Mouse (Mus musculus): ENCODE data around the gene Catsperg1.
"Not testable (repeated sequence)": the region's sequence is repeated elsewhere in the genome, so short reads cannot be mapped to it uniquely, and the experiment has no call there.

The Catsperg1 gene

DNA sequence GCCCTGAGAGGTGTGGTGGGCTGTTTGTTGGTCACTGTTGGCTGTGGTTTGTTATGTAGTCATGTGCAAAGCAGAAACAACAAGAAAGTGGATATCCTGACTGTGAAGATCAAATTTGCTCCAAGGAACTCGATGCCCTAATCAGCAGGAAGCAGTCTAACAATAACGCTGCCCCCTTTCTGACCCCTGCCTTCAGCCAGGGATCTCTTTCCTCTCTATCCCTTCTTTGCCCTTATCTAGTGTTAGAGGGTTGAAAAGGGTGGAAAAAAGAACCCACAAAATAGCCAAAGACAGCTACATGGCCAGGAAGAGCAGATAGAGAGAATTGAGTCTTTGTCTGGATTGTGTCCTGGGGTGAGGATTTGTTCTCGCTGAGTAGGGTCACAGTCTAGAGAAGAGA lies 16.7 kb upstream of the Catsperg1 start:
- no peak for DNase-seq (ENCODE audit: low read depth, low spot score)

DNA sequence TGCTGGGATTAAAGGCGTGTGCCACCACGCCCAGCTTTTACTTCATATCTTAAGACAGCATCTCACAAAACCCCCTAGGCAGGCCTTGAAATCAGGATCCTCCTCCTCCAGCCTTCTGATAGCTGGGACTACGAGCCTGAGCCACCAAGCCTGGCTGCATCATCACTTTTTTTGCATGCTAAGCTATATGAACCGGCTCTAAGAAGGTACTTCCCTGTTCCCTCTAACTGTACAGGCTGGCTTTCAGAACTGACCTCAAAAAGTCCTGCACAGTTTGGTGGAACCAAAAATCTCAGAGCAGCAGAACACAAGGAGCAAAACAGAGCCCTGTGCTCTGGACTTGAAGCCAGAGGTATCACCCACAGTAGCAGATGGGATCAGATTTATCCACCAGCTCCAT lies 14.4 kb upstream of the Catsperg1 start:
- DNase-seq (ENCODE audit: low read depth, low spot score): no peak

DNA sequence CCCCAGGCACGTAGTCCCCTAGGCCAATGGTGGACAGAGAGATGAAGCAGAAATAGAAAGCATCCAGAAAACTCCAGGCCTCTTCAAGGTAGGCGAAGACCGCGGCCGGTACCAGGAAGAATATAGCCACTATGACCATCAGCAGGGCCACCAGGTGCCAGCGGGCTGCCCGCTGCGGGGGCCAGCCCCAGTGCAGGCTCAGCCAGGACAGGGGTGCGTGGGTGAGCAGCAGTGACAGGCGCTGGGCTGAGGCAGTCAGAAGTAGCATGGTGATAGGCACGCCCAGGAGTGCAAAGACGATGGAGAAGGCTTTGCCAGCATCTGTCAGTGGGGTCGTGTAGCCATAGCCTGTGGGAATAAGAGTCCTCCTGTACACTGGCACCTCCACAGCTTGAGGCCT lies 11.7 kb upstream of the Catsperg1 start:
- DNase-seq (ENCODE audit: low read depth, low spot score): no peak

- peak; percentile 57 for DNase-seq (ENCODE audit: low read depth, low spot score)
These were observed 11.0 kb upstream of the Catsperg1 start for GRCm38 (mm10) chr7:29224756-29225394.

DNA sequence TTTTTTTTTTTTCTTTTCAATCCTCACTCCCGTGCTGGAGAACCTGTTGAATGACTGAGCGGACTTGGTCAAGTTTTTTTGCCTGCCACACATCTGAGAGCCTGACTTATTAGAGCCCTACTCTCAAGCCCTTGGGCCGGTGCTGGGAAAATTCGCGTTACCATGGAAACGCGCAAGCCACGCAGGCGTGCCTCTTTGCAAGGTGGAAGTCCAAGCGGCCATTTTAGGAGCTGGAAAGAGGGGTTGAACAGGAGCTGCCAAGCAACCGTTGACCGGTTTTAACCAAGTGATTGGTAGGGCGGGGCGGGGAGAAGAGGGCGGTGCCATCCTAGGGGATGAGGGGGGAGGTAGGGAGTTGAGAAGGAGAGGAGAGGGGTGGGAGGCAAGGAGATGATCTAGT lies 1.0 kb upstream of the Catsperg1 start:
- DNase-seq (ENCODE audit: low read depth, low spot score): no peak

DNA sequence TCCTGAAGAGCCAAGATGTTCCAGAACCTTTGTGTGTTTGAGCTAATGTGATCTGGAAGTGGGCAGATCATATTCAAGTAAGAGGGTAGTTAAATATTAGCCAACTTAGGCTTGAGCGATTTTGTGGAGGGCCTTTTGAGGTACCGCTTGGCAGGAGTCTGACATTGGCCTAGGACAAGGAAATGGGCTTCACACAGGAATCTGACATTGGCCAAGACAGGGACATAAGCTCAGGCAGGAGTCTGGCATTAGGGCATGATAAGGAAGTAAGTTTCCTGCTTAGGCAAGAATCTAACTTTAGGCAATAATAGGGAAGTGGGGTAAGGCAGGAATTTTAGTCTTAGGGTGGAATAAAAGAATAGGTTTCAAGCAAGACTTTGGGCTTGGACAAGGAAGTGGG lies 401 bp upstream of the Catsperg1 start:
- no peak for DNase-seq (ENCODE audit: low read depth, low spot score)

DNA sequence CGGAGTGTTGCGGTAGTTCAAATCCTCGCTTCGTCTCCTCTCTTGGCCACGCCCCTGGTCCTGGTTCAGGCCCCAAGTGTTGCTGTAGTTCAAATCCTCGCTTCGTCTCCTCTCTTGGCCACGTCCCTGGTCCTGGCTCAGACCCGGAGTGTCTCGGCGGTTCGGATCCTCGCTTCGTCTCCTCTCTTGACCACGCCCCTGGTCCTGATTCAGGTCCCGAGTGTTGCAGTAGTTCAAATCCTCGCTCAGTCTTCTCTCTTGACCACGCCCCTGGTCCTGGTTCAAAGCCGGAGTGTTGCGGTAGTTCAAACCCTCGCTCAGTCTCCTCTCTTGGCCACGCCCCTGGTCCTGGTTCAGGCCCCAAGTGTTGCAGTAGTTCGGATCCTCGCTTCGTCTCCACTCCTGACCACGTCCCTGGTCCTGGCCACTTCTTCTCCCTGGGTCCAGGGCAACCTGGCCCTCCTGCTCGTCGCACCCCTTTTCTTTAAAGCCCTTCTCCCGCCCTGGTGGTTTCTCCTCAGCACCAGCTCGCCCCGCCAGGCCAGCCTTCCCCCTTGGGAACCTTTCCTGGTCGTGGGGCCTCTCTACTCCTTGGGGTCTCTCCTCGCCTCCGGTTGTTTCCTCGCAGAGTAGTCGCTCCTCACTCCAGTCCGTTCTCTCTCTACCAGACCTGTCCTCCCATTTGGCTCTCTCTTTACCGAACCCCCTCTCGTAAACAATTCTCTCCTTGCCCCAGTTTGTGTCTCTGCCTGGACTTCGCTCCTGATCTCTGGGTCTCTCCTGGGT lies 867 bp downstream of the Catsperg1 start:
- DNase-seq (ENCODE audit: low read depth, low spot score): not testable (repeated sequence)

GRCm38 (mm10) chr7:29212199-29212765 lies 1.6 kb downstream of the Catsperg1 start:
- no peak for DNase-seq (ENCODE audit: low read depth, low spot score)

DNA sequence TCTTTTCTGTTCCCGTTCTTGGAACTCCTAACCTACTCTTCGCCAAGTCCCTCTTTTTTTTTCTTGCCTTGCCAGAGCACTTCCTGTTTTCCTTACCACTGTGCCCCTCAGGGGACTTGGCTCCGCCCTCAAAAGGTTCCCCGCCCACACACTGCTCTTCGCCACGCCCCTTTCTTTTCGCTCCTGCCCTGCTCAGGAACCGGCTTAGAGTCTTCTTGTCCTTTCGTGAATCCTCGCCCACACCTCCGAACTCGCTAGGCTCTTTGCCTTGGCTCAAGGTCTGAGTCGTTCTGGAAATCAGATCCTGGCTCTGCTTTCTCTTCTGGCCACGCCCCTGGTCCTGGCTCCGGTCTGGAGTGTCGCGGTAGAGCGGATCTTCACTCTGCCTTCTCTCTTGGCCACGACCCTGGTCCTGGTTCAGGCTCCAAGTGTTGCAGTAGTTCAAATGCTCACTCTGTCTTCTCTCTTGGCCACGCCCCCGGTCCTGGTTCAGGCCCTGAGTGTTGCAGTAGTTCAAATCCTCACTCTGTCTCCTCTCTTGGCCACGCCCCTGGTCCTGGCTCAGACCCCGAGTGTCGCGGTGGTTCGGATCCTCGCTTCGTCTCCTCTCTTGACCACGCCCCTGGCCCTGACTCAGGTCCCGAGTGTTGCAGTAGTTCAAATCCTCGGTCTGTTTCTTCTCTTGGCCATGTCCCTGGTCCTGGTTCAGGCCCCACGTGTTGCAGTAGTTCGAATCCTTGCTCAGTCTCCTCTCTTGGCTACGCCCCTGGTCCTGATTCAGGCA lies 2.2 kb downstream of the Catsperg1 start:
- DNase-seq (ENCODE audit: low read depth, low spot score): peak; percentile 70

GRCm38 (mm10) chr7:29211013-29211412 lies 2.8 kb downstream of the Catsperg1 start:
- DNase-seq (ENCODE audit: low read depth, low spot score): not testable (repeated sequence)

DNA sequence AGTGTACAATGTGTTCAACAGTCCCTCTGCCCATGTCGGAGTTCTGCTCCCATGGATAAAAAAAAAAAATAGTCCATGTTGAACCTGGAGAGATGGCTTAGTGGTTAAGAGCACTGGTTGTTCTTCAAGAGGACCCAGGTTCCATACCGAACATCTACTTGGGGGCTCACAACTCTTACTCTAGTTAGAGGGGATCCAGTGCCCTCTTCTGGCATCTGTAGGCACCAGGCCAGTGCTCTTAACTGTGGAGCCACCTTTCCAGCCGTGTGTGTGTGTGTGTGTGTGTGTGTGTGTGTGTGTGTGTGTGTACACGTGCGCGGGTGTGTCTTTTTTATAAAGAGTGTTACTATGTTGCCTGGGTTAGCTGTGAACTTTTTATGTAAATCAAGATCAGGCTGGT lies 11.3 kb downstream of the Catsperg1 start:
- no peak for DNase-seq (ENCODE audit: low read depth, low spot score)

DNA sequence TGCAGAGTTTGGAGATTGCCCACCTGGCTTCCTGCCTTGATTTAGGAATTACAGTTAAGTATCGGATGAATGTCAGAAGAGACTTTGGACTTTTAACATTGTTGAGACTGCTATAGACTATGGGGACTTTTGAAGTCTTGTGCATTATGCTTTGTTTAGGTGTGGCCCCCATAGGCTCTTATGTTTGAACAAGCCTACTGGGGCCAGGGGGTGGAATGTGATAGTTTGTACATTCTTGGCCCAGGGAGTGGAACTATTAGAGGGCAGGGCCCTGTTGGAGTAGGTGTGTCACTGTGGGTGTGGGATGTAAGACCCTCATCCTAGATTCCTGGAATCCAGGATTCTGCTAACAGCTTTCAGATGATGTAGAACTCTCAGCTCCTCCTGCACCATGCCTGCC lies 19.6 kb downstream of the Catsperg1 start:
- not testable (repeated sequence) for DNase-seq (ENCODE audit: low read depth, low spot score)

DNA sequence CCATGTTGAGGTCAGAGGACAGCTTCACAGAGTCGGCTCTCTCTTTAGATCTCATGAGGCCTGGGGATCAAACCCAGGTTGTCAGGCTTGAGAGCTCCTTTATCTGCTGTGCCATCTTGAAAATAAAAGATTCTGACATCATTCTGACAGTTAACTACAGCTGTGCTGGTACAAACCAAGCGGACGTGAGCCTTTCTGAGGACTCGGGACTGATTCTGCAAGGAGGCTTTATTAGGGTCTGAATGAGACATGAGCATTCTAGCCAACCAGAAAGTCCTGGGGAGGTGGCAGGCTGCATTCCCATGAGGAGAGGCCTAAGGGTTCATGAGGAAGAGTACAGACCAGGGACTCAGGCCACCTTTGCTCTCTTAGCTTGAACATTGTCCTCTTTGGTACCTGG lies 32.5 kb downstream of the Catsperg1 start:
- DNase-seq (ENCODE audit: low read depth, low spot score): not testable (repeated sequence)

DNA sequence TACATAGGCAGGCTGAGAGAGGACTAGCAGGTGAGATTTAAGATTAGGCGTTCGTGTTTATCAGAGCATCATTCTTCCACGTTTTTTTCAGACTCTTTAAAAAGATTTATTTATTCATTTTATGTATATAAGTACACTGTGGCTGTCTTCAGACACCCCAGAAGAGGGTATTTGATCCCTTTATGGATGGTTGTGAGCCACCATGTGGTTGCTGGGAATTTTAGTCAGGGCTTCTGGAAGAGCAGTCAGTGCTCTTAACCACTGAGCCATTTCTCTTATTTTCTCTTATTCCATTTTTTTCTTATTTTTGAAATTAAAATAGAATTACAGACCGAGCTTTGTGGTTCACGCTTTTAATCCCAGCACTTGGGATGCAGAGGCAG lies 33.0 kb downstream of the Catsperg1 start:
- no peak for DNase-seq (ENCODE audit: low read depth, low spot score)

- DNase-seq (ENCODE audit: low read depth, low spot score): peak; percentile 99
These were observed 33.6 kb downstream of the Catsperg1 start, which contains the start of gene Psmd8 for GRCm38 (mm10) chr7:29180077-29180853. Gene Psmd8 (minus strand): TSS chr7:29180701.

GRCm38 (mm10) chr7:29179323-29179722 lies 34.5 kb downstream of the Catsperg1 start:
- DNase-seq (ENCODE audit: low read depth, low spot score): no peak

- DNase-seq (ENCODE audit: low read depth, low spot score): no peak
These were observed 35.7 kb downstream of the Catsperg1 start for GRCm38 (mm10) chr7:29178106-29178505.

GRCm38 (mm10) chr7:29172390-29173016 lies 41.3 kb downstream of the Catsperg1 start:
- DNase-seq (ENCODE audit: low read depth, low spot score): no peak

- no peak for DNase-seq (ENCODE audit: low read depth, low spot score)
These were observed 42.2 kb downstream of the Catsperg1 start for GRCm38 (mm10) chr7:29171562-29172097.

GRCm38 (mm10) chr7:29170755-29171561 lies 42.9 kb downstream of the Catsperg1 start:
- DNase-seq (ENCODE audit: low read depth, low spot score): no peak
